Mouse (Mus musculus): ENCODE data around the gene Clic6. TPM values are rescaled to one million over a fixed set of nuclear protein-coding genes. Genes with fewer than 3 reads are reported as not detected.

Gene Clic6
- under 1 TPM in 1 of 2 experiments, not detected in 1; 0.55 TPM for total RNA-seq (2021)
- polyA plus RNA-seq (2012; rRNA removed): 0.08 and 0.21 TPM in 2 replicates
- long read RNA-seq: 0 reads

- no peak for DNase-seq
These were observed at the start of gene Clic6 for GRCm38 (mm10) chr16:92485436-92485835. Gene Clic6 (plus strand): TSS chr16:92485736.

- no peak for DNase-seq
These were observed 45.8 kb upstream of the Clic6 start for GRCm38 (mm10) chr16:92439775-92440174.

GRCm38 (mm10) chr16:92440229-92440628, 45.3 kb upstream of the Clic6 start:
- no peak for DNase-seq

DNA sequence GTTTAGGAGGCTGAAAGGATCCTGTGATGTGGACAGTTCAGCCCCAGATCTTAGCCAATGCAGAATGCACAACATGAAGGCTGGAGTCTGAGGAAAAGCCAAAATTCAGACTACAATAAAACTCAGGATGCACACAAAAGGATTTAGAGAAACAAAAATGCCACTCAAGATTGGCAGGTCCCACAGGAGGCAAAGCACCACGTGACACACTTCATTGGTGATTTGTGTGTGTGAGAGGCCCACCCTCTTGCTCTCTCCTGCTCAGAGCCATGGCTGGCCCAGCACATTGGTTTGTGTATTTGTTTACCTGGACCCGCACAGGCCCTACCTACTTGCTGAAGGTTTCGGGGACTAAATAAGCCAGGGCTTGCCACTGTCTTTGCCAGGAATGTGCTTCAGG, 44.3 kb upstream of the Clic6 start:
- DNase-seq: no peak

DNA sequence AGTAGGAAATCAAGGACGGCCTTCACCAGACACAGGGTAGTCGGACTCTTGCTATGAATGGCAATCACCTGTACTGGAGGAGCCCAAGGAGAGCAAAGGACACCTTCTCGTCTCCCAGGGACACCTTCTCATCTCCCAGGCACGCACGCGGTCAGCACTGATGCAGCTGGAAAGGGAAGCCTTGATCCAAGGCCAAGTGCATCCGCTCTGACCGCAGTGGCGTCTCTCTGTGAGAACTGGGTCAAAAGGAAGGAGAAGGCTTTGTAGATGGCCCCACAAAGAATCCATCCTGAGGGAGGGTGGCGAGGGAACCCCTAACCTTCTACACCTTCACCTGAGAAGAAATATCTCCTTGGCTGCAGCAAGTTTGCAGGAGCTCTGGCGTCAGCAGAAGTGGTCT, 43.4 kb upstream of the Clic6 start:
- peak; percentile 56 for DNase-seq

- DNase-seq: no peak
These were observed 42.6 kb upstream of the Clic6 start for GRCm38 (mm10) chr16:92442946-92443345.

DNA sequence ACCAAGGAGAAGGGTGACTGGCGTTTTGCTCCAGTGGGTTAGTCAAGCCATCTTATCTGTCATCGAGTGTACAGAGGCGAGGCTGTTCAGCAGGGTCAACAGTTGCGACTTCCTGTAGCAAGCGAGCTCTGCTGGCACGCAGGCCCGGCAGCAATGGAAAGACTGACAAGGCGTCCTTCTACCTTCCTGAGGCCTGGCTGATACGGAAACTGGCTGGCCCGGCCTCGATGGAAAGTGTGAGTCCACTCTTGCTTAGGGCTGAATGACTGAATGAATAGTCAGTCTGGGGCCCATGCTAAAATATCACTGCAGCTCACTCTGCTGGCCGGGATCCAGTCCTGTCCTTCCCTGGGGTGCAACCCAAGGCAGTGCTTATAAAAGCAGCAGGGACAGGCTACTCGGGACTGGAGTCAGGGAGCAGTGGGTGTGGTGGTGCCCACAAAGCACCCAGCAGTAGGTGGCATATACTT, 41.9 kb upstream of the Clic6 start:
- peak; percentile 79 for DNase-seq

DNA sequence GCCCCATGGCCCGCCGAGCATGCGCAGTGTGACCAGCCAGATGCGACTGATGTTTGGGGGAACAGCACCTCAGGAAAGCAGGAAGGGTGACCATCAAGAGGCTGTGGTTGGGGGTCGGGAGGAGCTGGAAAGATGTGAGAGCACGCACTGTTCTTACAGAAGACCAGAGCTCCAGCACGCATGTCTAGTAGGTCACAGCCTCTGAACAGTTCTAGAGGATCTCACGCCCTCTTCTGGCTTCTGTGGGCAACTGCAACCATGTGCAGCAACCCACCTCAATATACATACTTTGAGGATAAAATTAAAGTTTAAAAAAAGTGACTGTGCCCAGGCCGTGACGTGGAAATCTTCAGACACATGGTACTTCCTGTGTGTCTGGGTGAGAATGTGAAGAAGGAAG, 40.2 kb upstream of the Clic6 start:
- DNase-seq: no peak

- DNase-seq: no peak
These were observed 36.5 kb upstream of the Clic6 start for GRCm38 (mm10) chr16:92449080-92449479.

DNA sequence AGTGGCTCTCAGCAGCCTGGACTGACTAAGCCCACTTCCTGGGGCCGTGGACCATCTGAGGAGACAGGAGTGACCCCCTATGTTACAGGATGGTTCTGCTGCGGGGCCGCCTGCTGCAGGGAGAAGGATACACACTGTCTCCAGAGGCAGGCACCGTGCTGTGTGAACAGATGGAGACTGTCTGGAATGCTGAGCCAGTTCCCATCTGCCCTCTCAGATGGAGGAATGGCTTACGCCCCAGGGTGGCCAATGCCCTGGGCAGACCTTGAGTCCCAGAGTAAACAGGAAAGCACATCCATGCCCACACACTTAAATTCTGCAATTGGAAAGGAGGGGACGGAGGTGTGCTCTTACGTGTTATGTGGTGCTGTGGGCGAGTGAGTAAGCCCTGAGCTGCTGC, 35.2 kb upstream of the Clic6 start:
- DNase-seq: no peak

GRCm38 (mm10) chr16:92451516-92452072, 33.9 kb upstream of the Clic6 start:
- DNase-seq: no peak

- DNase-seq: no peak
These were observed 32.9 kb upstream of the Clic6 start for GRCm38 (mm10) chr16:92452609-92453008.

DNA sequence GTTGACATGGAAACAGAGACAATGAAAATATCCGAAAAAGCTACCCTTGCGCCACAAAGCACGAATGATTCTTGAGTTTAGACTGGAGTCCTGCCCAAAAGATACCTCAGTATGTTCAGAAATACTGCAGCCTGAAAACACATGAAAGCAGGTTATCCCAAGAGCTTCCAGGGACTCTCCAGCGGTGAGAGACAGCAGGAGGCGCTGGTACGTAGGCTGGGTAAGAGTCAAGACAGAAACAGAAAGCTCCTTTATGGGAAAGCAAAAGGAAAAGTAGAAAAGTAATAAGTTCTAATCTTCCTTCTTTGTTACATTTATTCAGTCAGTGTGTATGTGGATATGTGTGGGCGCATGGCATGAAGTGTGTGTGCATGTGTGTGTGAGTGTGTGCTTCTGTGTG, 31.5 kb upstream of the Clic6 start:
- DNase-seq: no peak

GRCm38 (mm10) chr16:92454495-92454894, 31.0 kb upstream of the Clic6 start:
- DNase-seq: no peak

DNA sequence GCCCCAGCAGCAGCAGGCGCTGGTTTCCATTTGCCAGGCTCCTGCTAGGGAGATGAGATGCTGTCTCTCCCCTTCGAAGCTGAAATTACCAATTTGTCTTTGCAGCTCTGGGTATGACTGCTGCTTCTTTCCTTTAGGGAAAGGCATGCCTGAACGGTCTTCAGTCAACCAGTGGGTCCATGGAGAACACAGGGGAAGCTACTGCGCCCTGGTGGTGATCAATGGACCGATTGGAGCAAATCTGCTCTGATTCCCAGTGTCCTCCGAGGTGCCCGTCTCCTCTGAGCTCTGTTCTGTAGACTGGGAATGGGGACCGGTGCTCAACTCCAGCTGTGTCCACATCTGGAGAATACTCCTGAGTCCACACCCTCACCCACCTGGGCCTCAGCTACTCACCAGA, 30.0 kb upstream of the Clic6 start:
- DNase-seq: no peak

DNA sequence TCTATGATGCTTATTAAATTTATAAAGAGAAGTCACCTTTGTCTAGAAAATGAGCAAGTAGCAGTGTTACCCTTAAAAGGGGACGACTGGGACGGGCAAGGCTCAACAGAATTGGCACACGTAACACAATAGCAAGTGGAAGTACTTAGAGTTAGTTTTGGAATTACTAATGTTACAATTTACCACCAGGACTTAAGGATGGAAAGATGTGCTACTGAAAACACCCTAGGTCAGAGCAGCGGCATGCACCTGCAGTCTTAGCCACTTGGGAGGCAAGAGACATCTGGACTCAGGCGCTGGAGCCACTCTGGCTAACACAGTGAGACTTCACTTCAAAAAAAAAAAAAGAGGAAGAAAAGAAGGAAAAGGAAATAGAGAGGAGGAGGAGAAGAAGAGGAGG, 29.6 kb upstream of the Clic6 start:
- no peak for DNase-seq

GRCm38 (mm10) chr16:92457594-92457993, 27.9 kb upstream of the Clic6 start:
- peak; percentile 60 for DNase-seq

DNA sequence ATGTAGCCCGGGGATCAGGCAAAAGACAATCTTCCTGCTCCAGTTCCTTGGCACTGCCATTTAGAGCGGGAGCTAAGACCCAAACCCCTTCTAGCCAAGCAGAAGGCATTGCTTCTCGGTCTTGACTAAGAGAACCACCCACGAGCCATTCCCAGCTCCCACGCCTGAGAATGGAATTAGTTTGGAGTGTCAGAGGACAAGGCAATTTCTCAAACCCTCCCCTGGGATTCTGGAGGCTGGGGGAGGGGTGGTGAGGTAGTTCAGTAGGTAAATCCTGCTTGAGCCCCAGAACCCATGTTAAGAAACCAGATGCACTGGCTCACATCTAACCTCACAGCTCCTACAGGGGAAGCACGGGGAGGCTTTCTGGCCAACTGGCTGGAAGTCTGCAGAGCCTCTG, 24.1 kb upstream of the Clic6 start:
- DNase-seq: no peak

DNA sequence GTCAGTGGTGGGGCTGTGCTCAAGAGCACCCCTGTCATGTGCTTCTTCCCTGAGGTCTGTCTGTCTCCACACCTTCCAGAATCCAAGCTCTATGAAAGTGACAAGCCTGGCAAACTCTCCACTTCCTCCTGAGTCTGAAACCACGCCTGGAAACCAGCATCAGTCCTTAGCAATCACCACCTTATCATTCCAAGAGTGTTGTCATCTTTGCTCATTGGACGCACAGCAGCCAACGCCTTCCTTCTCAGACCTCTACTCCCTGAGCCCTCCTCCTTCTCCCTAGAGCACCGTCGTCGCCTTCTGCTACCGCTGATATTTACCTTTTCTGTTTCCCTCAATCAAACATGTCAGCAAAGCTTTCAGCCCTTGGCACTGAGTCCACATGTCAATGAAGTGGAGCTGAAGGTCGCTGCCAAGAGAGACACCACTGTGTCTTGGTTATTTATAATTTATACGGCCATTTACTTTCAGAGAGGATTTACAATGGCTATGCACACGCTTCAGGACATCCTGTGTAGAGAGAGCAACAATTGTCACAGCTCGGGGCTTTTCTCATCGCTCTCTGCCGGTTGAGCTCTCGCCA, 21.1 kb upstream of the Clic6 start:
- DNase-seq: no peak

- DNase-seq: peak; percentile 37
These were observed 20.3 kb upstream of the Clic6 start for GRCm38 (mm10) chr16:92465226-92465625.

- peak; percentile 98 for DNase-seq
These were observed 19.7 kb upstream of the Clic6 start for GRCm38 (mm10) chr16:92465642-92466526.

- no peak for DNase-seq
These were observed 18.5 kb upstream of the Clic6 start for GRCm38 (mm10) chr16:92467041-92467440.

GRCm38 (mm10) chr16:92468459-92468858, 17.1 kb upstream of the Clic6 start:
- no peak for DNase-seq
